Mouse (Mus musculus): Measurements from ENCODE around the gene Olfml2b.

Gene Olfml2b

GRCm38 (mm10) chr1:170644255-170645205 lies at the start of gene Olfml2b:
TSS of gene Olfml2b (plus strand) at chr1:170644532.
- DNase-seq = peak; percentile 91

GRCm38 (mm10) chr1:170594575-170594974 lies 49.8 kb upstream of the Olfml2b start:
- no peak for DNase-seq

GRCm38 (mm10) chr1:170605228-170606001 lies 38.9 kb upstream of the Olfml2b start:
- DNase-seq = no peak

GRCm38 (mm10) chr1:170607231-170607917 lies 37.0 kb upstream of the Olfml2b start:
- no peak for DNase-seq

- DNase-seq = no peak
These were observed 35.8 kb upstream of the Olfml2b start for GRCm38 (mm10) chr1:170608461-170609071.

GRCm38 (mm10) chr1:170609872-170610271 lies 34.5 kb upstream of the Olfml2b start:
- no peak for DNase-seq

- no peak for DNase-seq
These were observed 34.0 kb upstream of the Olfml2b start for GRCm38 (mm10) chr1:170610289-170610688.

- DNase-seq = no peak
These were observed 33.6 kb upstream of the Olfml2b start for GRCm38 (mm10) chr1:170610695-170611094.

- DNase-seq = no peak
These were observed 32.7 kb upstream of the Olfml2b start for GRCm38 (mm10) chr1:170611631-170612030.

- DNase-seq = peak; percentile 81
These were observed 31.1 kb upstream of the Olfml2b start for GRCm38 (mm10) chr1:170612968-170613872.

- no peak for DNase-seq
These were observed 24.5 kb upstream of the Olfml2b start for GRCm38 (mm10) chr1:170619686-170620374.

- DNase-seq = no peak
These were observed 21.4 kb upstream of the Olfml2b start for GRCm38 (mm10) chr1:170622934-170623333.

GRCm38 (mm10) chr1:170623432-170623831 lies 20.9 kb upstream of the Olfml2b start:
- no peak for DNase-seq

GRCm38 (mm10) chr1:170630489-170630888 lies 13.8 kb upstream of the Olfml2b start:
- DNase-seq = no peak

- DNase-seq = no peak
These were observed 12.8 kb upstream of the Olfml2b start for GRCm38 (mm10) chr1:170631571-170631970.

- DNase-seq = peak; percentile 92
These were observed 11.9 kb upstream of the Olfml2b start for GRCm38 (mm10) chr1:170632385-170632784.

- DNase-seq = no peak
These were observed 11.5 kb upstream of the Olfml2b start for GRCm38 (mm10) chr1:170632856-170633255.

- no peak for DNase-seq
These were observed 5.4 kb upstream of the Olfml2b start for GRCm38 (mm10) chr1:170638941-170639340.

GRCm38 (mm10) chr1:170645896-170646605 lies 1.7 kb downstream of the Olfml2b start:
- DNase-seq = peak; percentile 41

Data from lung, postnatal 36 days (tissue).